Mouse (Mus musculus) kidney, postnatal 36 days (tissue): ENCODE data around the gene Larp4.
A peak's percentile ranks its signal among the peaks of the same experiment; 100 is the strongest.
"Not testable (repeated sequence)": the region's sequence is repeated elsewhere in the genome, so short reads cannot be mapped to it uniquely, and the experiment has no call there.

Experiments
- DNase-seq, 2 experiments: peaks; one replicate each; pipeline ENCODE4 v3.0.0; 2021 to 2022; ENCODE audit warnings: mixed read lengths in 2 of 2

Larp4 gene

GRCm38 (mm10) chr15:99969765-99970164 is at the start of gene Larp4:
Gene Larp4, plus strand, starts transcription at chr15:99970065.
- DNase-seq = not testable (repeated sequence)

- DNase-seq = no peak
Observed at GRCm38 (mm10) chr15:99931231-99931630, 38.6 kb upstream of the Larp4 start.

DNA sequence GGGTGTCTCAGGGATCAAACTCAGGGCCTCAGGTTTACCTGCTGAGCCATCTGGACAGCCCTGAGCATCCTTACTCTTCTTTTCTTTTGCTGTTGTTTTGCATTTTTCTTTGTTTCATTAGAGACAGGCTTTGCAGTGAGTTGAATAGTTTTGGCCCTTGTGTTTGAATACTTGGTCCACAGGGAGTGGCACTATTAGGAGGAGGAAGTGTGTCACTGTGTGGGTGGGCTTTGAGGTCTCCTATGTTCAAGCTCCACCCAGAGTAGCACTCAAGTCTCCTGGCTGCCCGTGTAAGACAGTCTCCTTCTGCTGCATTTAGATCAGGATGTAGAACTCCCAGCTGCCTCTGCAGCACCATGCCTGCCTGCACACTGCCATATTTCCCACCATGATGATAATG is 35.4 kb upstream of the Larp4 start:
- DNase-seq = no peak

GRCm38 (mm10) chr15:99936659-99937058 is 33.2 kb upstream of the Larp4 start:
- no peak for DNase-seq

- DNase-seq = peak; percentile 12 to 53
Observed at GRCm38 (mm10) chr15:99937841-99938240, 32.0 kb upstream of the Larp4 start.

DNA sequence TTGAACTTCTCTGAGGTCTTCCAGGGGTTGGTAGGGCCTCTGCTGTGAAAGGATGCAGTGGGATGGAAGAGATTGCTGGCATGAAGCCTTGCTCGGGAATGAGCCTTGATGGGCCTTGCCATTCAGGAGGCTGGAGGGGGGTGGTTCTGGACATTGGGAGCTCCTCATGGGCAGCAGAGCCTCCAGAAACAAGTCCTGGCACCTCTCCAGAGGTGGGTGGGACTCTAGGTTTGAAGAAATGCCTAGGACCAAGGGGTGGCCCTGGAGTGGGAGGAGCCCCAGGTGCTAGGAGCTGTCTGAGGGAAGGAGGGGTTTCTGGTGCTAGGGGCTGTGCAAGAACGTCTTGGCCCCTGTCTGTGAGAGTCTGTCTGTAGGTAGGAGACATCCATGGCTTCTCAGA is 29.4 kb upstream of the Larp4 start:
- DNase-seq = peak in 1 of 2 experiments; percentile 15

DNA sequence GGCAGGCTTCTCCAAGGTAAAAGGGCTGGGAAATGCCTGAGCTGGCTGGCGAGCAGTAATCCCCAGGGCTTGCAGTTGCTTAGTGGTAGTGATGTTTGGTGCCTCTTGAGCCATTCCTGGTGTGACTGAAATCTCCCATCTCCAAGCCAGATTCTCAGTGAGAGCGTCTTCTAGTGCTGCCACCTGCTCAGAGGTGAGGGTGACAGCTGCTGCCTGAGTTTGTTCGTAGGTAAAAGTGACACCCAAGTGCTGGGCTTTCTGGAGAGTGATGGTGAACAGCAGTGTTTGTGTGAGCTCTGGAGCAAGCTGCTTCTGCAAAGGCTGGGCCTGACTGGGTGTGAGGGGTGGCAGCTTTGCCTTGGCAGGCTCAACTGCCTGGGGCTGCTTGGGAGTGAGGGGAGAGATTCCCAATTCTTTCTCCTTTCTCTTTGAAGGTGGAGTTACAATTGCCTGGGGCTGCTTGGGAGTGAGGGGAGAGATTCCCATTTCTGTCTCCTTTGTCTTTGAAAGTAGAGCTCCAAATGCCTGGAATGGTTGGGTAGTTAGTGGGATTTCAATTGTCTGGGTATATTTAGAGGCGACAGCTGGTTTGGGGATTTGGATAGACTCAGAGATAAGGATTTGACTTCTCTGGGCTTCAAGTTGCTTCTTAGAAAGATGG is 28.8 kb upstream of the Larp4 start:
- no peak for DNase-seq

GRCm38 (mm10) chr15:99955324-99955723 is 14.5 kb upstream of the Larp4 start:
- no peak for DNase-seq

DNA sequence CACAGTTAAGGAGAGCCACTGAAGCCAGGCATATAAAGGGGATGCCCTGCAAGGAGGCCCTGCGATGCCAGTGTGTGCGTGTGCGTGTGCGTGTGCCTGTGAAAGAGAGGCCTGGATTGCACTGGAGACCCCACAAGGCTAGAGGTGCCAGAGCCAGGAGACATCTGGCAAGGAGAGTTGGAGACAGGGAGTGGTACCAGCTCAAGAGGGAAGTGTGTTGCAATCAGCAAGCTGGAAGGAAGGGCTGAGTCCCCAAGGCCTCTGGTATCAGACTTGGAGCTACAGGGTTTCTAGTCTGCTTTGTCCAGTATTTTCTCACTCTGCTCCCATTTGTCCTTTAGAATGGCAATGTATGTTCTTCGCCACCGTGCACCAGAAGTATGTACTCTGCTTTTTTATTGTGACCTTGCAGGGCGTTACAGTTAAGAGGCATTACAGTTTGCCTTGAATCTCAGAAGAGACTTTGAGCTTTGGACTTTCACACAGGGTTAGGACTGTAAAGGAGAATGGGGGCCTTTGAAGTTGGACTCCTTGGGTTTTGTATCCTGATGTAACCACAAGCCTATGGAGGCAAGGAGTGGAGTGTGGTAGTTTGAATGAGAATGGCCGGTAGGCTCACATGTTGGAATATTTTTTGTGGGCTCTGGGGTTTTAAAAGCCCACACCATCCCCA is 4.6 kb upstream of the Larp4 start:
- DNase-seq = peak in 1 of 2 experiments; percentile 14

DNA sequence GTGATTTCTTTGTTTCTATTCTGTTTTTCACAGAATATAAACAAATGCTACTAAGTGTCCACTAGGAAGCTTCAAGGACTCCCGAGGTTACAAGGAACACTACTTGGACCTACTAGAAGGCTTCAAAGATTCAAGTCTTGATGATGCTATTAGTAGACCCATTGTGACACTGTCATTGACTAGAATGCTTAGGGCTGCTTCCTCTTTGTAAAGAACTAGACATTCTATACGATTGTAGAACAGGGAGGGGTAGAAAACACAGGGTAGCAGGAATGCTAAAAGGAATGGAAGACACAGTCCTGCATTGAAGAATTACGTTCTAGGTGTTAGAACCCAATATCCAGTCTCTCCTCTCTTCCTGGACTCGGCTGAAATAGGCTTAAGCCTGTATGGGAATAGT is 2.9 kb upstream of the Larp4 start, which contains the start of gene Fam186a:
TSS of gene Fam186a (minus strand) at position 101 of the 400 bp plus-strand sequence.
- DNase-seq = no peak

GRCm38 (mm10) chr15:99970606-99971005 is 741 bp downstream of the Larp4 start:
- DNase-seq = peak; percentile 20 to 48

DNA sequence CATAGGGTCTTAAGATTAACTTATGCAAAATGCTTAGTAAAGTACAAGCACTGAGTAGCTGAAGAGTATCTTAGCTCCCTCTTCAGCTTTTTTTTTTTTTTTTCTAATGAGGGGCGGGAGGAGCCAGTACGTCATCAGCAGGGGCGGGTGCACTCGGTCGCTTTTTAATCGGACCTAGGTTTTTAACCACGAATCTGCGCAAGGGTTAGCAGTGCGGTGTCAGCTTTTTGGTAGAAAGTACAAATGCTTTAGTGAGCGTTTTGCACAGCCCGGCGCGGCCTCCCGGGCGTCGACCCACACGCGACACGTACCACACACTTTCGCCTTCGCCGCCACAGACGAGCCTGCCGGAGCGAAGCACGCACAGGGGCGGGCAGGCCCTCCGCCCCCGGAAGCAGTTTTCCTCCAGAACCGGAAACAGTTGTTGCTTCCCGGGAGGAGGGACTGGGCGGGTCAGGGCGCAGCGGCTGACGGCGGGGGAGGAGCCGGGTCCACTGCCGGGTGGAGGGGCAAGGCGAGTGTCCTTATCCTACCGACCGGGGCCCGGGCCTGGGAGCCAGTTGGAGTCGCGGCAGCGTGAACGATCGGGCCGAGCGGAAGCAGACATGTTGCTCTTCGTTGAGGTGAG is 2.6 kb downstream of the Larp4 start:
- DNase-seq = peak; percentile 97

- DNase-seq = peak; percentile 55 to 76
Observed at GRCm38 (mm10) chr15:99972989-99973911, 3.4 kb downstream of the Larp4 start.

- no peak for DNase-seq
Observed at GRCm38 (mm10) chr15:99974476-99975220, 4.8 kb downstream of the Larp4 start.

DNA sequence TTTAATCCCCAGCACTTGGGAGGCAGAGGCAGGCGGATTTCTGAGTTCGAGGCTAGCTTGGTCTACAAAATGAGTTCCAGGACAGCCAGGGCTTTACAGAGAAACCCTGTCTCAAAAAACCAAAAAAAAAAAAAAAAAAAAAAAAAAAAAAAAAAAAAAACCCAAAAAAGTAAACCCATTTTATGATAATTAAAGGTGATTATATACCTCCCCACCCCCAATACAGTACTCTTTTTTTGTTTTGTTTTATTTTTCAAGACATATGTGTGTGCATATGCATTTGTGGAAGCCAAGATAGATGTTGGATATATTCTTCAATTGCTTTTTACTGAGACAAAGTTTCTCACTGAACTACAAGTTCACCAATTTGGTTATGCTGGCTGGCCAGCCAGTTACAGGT is 6.3 kb downstream of the Larp4 start:
- DNase-seq = not testable (repeated sequence)

DNA sequence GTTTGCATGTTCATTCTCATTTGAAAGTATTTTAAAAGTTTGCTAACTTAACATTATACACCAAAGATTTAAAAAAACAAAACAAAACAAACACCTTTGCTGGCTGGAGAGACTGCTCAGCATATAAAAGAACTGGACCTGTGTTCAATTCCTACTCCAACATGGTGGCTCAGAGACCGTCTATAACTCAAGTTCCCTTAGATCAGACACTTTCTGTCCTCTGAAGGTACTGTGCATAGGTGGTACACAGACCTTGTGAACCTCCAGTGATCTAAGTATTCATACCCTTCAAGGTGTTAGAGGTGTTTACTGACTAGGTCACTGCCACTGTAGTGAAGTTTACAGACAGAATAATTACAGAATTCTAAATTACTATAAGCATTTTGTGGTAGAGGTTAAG is 9.4 kb downstream of the Larp4 start:
- no peak for DNase-seq

DNA sequence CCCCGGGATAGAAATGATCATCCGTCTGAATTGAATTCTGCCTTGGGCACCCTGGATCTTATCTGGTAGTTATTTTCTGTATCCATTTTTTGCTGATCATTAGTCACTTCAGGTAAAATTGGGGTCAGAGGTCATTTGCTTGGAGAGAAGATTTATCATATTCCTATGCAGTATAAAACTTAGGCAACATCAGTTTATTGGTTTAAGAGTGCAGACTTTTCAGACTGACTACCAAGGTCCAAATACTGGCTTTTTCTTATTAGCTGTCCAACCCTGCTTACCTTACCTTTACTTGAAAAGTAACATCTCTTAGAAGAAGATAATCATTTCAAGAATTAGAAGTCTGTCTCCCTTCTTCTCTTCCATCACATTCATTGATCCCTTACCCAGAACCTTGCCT is 9.8 kb downstream of the Larp4 start:
- no peak for DNase-seq

- no peak for DNase-seq
Observed at GRCm38 (mm10) chr15:99993100-99993499, 23.2 kb downstream of the Larp4 start.

DNA sequence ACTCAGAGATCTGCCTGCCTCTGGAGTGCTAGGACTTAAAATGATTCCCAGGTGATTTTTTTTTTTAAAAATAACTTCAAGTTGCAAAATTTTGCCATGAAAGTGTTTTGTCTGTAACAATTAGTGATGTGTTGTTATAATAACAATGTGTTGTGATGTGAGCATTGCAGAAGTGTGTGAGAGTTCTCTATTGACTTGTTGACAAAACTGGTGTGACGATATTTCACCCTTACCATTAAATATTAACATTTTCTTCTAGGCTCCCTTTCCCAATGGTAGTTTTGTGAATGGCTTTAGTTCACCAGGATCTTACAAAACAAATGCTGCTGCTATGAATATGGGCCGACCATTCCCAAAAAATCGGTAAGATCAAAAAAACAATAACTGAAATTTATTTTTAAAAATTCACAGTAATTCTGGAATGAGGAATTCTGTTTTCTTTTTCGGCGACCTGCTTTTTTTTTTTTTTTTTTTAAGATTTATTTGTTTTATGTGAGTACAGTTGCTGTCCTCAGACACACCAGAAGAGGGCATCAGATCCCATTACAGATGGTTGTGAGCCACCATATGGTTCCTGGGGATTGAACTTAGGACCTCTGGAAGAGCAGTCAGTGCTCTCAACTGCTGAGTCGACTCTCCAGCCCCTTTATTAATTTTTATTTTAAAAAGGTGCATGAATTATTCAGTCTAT is 27.4 kb downstream of the Larp4 start:
- no peak for DNase-seq

DNA sequence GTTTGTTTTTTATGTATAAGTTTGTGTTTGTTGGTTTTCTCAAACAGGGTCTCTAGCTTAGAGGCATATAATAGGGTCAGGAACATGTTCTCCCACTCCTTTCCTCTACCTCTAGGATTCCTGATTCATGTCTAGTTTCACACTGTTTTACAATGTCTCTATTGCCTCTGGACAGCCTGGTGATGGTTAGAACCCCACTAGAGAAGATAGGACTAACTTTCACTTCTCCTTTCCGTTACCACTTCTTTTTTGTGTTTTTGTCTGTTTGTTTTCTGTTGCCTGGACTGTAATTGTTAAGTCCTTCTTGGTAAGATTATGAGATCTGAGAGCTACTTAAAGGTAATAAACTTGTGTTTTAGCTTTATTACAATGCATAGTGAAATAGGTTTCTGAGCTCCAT is 29.5 kb downstream of the Larp4 start:
- DNase-seq = no peak

DNA sequence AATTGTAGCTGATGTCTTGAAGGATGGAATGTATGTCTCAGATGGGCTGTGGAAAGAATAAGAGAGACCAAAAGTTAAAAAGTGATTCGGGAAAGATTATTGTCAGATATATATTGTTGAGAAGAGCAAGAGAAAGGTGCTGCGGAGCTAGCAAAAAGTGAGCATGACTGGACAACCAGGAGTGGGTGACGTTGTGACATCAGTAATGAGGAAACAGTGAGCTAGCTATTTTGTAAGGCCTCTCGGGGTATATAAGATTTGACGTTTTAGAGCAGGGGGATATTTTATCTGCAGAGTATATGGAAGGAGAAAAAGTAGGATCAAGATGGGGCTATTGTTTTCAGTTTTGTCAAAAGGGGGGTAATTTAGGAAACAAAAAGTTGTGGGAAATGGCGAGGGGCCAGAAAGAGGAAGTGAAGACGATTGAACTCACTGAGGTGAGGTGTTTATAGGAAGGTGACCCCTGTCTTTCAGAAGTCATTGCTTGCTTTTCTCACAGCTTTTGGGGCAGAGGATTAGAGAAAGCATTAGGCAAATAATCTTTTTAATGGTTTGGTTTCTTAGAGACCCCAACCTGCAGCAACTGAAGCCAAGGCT is 34.9 kb downstream of the Larp4 start:
- no peak for DNase-seq
